8 mouse cellular contexts compared by ENCODE assay signal in genomic region chr6:72355066-72355911, GRCm38 (mm10). TPM values are rescaled to one million over a fixed set of nuclear protein-coding genes. Genes with fewer than 3 reads are reported as not detected.
DNase-seq lines count a peak whose midpoint lies in the region; ATAC-seq and TF ChIP-seq lines count a peak whose summit lies in the region.

Gene Tmem150a, plus strand, starts transcription at chr6:72355447.

- H3K79me2 ChIP-seq in liver, adult 2 months (ENCODE audit: control insufficient read depth, insufficient read depth, low read length) = no peaks in the 10 kb centered on the region; the same call in 1 of the 2 replicates

- peaks cover 11% of the 10 kb centered on the region for H3K4me1 ChIP-seq in thymus, adult 2 months (replicated peaks; ENCODE audit: control insufficient read depth, insufficient read depth, low read length)
- H3K4me1 ChIP-seq in embryonic facial prominence, embryonic 13.5 days = peaks cover 53% of the 10 kb centered on the region
- H3K4me1 ChIP-seq in liver, adult 2 months (ENCODE audit: control insufficient read depth, insufficient read depth, low read length) = peaks cover 35% of the 10 kb centered on the region

- no peak for TF ChIP-seq CTCF in thymus, adult 2 months (IDR thresholded peaks at IDR 0.05; ENCODE audit: borderline replicate concordance, control insufficient read depth, extremely low read depth, insufficient read depth, low read length, poor library complexity)
- peak; percentile 40 for TF ChIP-seq CTCF in liver, adult 2 months (IDR thresholded peaks at IDR 0.05; ENCODE audit: low read depth, low read length)

- peak; percentile 43 for DNase-seq in thymus, adult 2 months
- no peak for DNase-seq in thymus, adult 18-20 months
- DNase-seq in heart, adult 9 months (ENCODE audit: low spot score in 2 of 2) = peak; percentile 87 to 90
- DNase-seq in kidney, adult 9 months = peak; percentile 93
- DNase-seq in liver, adult 2 months (ENCODE audit: extremely low read depth, low read depth, low spot score) = peak; percentile 82
- peak; percentile 70 to 82 for DNase-seq in spleen, postnatal 4 days (ENCODE audit: low spot score in 2 of 2)

- 0 out of 2 replicates have a peak, but pooled peaks have one; percentile 16 for TF ChIP-seq POLR2A in thymus, adult 2 months (IDR thresholded peaks at IDR 0.05; ENCODE audit: control insufficient read depth, extremely low read depth, insufficient read depth, low read length, poor library complexity)
- peak; percentile 81 for TF ChIP-seq POLR2A in liver, adult 2 months (IDR thresholded peaks at IDR 0.05; ENCODE audit: extremely low read depth, insufficient read depth, low read length)

- 2% methylated on average over 71 of the region's 71 CpGs for WGBS in thymus, adult 2 months
- under 1% methylated on average over 67 of the region's 71 CpGs for WGBS in embryonic facial prominence, embryonic 13.5 days
- WGBS in liver, adult 2 months = under 1% methylated on average over 71 of the region's 71 CpGs

- peaks cover 4% of the 10 kb centered on the region; the same call in 1 of the 2 replicates for H3K27me3 ChIP-seq in thymus, adult 2 months (ENCODE audit: control insufficient read depth, insufficient read depth, low read length)
- no peaks in the 10 kb centered on the region for H3K27me3 ChIP-seq in embryonic facial prominence, embryonic 13.5 days
- no peaks in the 10 kb centered on the region for H3K27me3 ChIP-seq in liver, adult 2 months (ENCODE audit: control insufficient read depth, insufficient read depth, low read length)

- ATAC-seq in embryonic facial prominence, embryonic 13.5 days (ENCODE audit: insufficient number of reproducible peaks, insufficient read depth, low FRiP score, low TSS enrichment, low read depth) = peak; percentile 66
- peak; percentile 20; the same call in 1 of the 2 replicates for ATAC-seq in monocyte, adult 5-6 weeks (replicated peaks; ENCODE audit: insufficient number of reproducible peaks, low FRiP score, low TSS enrichment, poor library complexity, severe bottlenecking)

- H3K9me3 ChIP-seq in embryonic facial prominence, embryonic 13.5 days = no peaks in the 10 kb centered on the region

- H3K9ac ChIP-seq in embryonic facial prominence, embryonic 13.5 days = peak within 1 kb of the TSS; percentile 80
- H3K9ac ChIP-seq in liver, adult 2 months (ENCODE audit: low read depth, low read length) = peak within 1 kb of the TSS; percentile 90

- peak within 1 kb of the TSS; percentile 53 for H3K4me3 ChIP-seq in thymus, adult 2 months (ENCODE audit: control insufficient read depth, insufficient read depth, low read length)
- H3K4me3 ChIP-seq in embryonic facial prominence, embryonic 13.5 days = peak within 1 kb of the TSS; percentile 60
- H3K4me3 ChIP-seq in liver, adult 2 months (ENCODE audit: insufficient read depth, low read depth, low read length) = peak within 1 kb of the TSS; percentile 88

- H3K4me2 ChIP-seq in embryonic facial prominence, embryonic 13.5 days = peak within 1 kb of the TSS; percentile 94

- H3K36me3 ChIP-seq in thymus, adult 2 months (ENCODE audit: control insufficient read depth, insufficient read depth, low read length) = peaks cover 19% of the 10 kb centered on the region; the same call in 1 of the 2 replicates
- H3K36me3 ChIP-seq in embryonic facial prominence, embryonic 13.5 days = peaks cover 32% of the 10 kb centered on the region
- peaks cover 22% of the 10 kb centered on the region for H3K36me3 ChIP-seq in liver, adult 2 months (ENCODE audit: control insufficient read depth, insufficient read depth, low read length)

- H3K27ac ChIP-seq in thymus, adult 2 months (ENCODE audit: control insufficient read depth, insufficient read depth, low read length) = no peak within 1 kb of the TSS
- peak within 1 kb of the TSS; percentile 33; the same call in 1 of the 2 replicates for H3K27ac ChIP-seq in embryonic facial prominence, embryonic 13.5 days
- peak within 1 kb of the TSS; percentile 100 for H3K27ac ChIP-seq in liver, adult 2 months (replicated peaks; ENCODE audit: insufficient read depth, low read depth, low read length)

RNA-seq across cellular contexts. Expression of gene Tmem150a, which starts in this region (rescaled TPM):
- polyA plus RNA-seq in thymus, adult 2 months (2012; rRNA removed) = 14.4 and 19.4 TPM in 2 replicates
- 10.8 and 11.1 TPM in 2 replicates for polyA plus RNA-seq in embryonic facial prominence, embryonic 13.5 days (2015; fragmentation: Nextera tagmentation; extraction: Ambion mirVana)
- total RNA-seq in liver, adult 2 months (2014; rRNA removed) = 62.9 and 78.9 TPM in 2 replicates
- 202 and 244 TPM in 2 replicates for polyA plus RNA-seq in liver, adult 2 months (2012; rRNA removed)
- 1.4 to 2.3 TPM in 2 of 3 replicates, not detected in the other for total RNA-seq in monocyte, adult 5-6 weeks (2017)

Comparison
In these comparisons a context has a peak if more than half of its experiments do, and no peak if none do; other contexts are left out.
1. RNA of gene Tmem150a (total RNA-seq): 62.9 to 78.9 TPM in liver, adult 2 months; 1.4 to 2.3 TPM in monocyte, adult 5-6 weeks; every median in the first group is over 10 times any median in the second.
2. DNase-seq: peak in thymus, adult 2 months (single experiment), heart, adult 9 months (2 of 2), kidney, adult 9 months (single experiment), liver, adult 2 months (single experiment) and spleen, postnatal 4 days (2 of 2); none in thymus, adult 18-20 months (0 of 2).
3. Peak in every context shown above with its lines, with median percentiles within 50 percentile points of each other: H3K4me3 ChIP-seq.